Mouse (Mus musculus): ENCODE measurements around the gene Unc93b1.

Gene Unc93b1

DNA sequence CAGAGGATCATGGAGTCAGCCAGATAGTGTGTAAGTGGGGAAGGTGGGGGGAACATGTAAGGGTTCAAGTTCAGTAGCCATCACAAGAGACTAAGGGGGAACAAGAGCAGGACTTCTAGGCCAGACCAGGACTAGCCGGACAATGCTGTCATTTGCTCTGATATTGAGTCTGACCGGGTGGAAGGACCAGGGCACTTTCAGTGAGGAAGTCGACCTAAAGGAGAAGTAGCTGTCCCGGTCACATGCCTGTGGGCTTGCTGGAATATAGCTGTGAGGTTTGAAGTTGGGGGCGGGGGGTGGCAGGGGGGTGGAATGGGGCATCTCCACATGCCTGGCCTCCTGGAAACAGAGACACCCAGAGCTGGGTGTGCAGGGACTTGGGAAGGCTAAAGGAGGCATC is 20.5 kb upstream of the Unc93b1 start:
- no peak for DNase-seq

GRCm38 (mm10) chr19:3916727-3917126 is 18.3 kb upstream of the Unc93b1 start:
- DNase-seq, result no peak

DNA sequence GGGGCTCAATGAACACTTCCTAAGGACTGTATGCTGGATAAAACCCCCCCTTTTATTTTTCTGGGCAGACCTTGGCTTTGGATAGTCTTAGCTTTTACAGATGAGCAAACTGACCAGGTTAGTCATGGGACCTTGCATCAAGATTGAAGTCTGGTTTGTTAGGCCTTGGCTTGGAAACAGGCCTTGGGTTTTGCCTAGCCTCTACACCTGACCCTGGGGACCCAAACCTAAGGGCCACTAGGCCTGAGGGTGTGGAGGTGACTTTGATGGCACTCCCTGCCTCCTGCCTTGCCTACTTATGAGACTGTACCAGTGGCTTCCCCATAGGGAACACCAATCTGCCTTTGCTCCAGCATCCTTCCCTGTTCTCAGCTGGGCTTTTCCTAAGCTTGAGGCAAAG is 15.1 kb upstream of the Unc93b1 start:
- DNase-seq, result no peak

- no peak for DNase-seq
Measured at GRCm38 (mm10) chr19:3922661-3923371, 12.2 kb upstream of the Unc93b1 start.

GRCm38 (mm10) chr19:3923586-3923985 is 11.4 kb upstream of the Unc93b1 start:
- no peak for DNase-seq

GRCm38 (mm10) chr19:3924190-3924589 is 10.8 kb upstream of the Unc93b1 start:
- no peak for DNase-seq

- DNase-seq, result no peak
Measured at GRCm38 (mm10) chr19:3924868-3925267, 10.1 kb upstream of the Unc93b1 start.

GRCm38 (mm10) chr19:3925859-3926258 is 9.1 kb upstream of the Unc93b1 start:
- no peak for DNase-seq

DNA sequence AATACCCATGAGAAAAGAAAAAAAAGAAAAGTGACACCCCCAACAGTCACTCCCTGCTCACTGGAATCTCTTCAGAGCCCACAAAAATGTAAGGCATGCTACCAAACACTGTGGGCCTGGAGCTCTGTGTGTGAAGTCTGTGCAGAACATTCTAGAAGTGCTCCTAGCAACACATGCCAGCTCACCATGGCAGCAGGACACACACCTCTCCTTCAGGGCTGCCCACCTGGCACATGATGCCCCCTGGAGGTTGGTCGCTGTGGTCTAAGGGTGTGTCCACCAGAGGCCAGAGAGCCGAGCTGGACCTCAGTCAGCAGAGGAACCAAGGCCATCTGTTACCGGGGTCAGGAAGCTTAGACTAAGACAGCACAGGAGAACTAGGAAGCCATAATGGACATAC is 8.7 kb upstream of the Unc93b1 start:
- DNase-seq, result peak; percentile 73

DNA sequence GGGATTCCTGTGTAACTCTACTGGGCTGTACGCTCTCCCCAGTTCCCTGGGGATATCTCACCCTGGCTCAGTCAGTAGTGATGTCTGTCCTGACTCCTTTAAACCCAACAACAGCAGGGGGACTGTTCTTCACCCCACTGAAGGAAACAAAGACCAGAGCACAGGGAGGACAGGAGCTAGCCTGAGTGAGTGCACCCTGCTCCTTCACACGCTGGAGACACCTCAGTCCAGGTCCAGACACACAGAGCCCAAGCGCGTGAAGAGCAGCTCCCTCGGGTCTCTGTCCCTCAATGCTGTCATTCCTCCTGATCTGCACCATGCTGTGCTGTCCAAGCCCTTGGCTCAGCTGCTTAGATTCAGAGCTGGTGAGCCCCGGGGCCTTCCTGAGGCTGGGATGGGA is 8.3 kb upstream of the Unc93b1 start:
- no peak for DNase-seq

GRCm38 (mm10) chr19:3927989-3928388 is 7.0 kb upstream of the Unc93b1 start:
- DNase-seq, result peak; percentile 38

DNA sequence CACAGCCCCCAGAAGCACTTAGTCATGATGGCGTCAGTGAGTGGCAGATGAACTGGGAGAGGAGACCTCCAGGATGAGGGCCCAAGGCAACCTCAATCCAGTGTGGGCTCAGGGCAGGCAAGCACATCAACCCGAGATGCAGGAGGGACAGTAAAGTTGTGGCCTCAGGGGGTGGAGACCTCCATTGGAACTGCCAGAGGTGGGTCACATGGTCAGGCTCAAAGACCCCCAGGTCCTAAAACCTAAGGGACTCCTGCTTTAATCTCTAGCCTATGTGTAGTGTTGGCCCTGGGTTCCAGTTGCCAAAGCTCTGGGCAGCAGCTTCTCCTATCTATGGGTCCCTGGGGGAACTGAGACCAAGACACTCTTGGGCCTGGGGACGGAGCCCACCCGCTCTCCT is 6.2 kb upstream of the Unc93b1 start:
- DNase-seq, result no peak

GRCm38 (mm10) chr19:3929211-3929941 is 5.6 kb upstream of the Unc93b1 start, which contains the start of gene Aldh3b1:
Gene Aldh3b1, minus strand, starts transcription at chr19:3929808.
- DNase-seq, result peak; percentile 92

GRCm38 (mm10) chr19:3930262-3931057 is 4.5 kb upstream of the Unc93b1 start:
- peak; percentile 58 for DNase-seq

- DNase-seq, result peak; percentile 16
Measured at GRCm38 (mm10) chr19:3931716-3932115, 3.3 kb upstream of the Unc93b1 start.

GRCm38 (mm10) chr19:3935896-3936850 is 1.2 kb downstream of the Unc93b1 start:
- peak; percentile 66 for DNase-seq

DNA sequence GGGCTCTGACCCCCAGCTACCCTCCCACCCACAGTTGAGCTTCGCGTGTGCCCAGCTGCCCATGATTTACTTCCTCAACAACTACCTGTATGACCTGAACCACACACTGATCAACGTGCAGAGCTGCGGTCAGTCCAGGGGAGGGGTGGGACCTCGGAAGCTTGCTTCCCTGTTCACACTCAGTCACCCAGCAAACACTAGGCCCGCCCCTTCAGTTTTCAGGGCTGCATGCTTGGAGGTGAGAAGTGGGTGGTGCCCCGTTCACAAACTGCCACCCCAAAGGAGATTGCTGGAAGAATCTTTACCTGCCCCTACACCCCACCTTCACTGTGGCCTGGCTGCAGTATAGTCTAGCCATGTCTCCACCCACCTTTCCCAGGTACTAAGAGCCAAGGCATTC is 7.3 kb downstream of the Unc93b1 start:
- DNase-seq, result no peak

DNA sequence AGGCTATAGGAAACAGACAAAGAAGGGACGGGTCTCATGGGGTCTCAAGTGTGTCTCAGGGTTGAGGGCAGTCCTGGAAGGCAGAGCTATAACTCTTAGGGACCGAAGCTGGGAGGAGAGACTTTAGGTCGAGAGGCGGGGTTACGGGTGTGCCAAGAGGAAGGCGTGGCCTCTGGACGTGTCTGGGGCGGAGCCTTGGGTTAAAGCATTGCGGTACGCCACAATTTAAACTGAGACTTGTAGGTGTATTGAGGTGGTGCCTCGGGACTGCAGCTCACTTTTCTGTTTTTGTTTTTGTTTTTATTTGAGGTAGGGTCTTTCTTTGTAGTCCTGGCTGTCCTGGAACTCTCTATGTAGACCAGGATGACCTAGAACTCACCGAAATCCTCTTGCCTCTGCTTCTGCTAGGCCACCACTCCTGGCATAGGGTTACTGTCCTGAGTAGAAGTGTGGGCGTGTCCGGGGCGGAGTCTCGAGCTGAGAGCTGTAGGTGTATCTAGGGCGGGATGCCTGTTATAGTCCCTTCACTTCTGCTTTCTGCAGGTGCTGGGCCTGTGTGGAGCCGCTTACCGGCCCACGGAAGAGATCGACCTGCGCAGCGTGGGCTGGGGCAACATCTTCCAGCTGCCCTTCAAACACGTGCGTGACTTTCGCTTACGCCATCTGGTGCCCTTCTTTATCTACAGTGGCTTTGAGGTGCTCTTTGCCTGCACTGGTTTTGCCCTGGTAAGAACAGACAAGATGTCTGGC is 8.2 kb downstream of the Unc93b1 start:
- no peak for DNase-seq

GRCm38 (mm10) chr19:3945872-3946564 is 11.0 kb downstream of the Unc93b1 start:
- no peak for DNase-seq

- no peak for DNase-seq
Measured at GRCm38 (mm10) chr19:3946715-3947114, 11.7 kb downstream of the Unc93b1 start.

DNA sequence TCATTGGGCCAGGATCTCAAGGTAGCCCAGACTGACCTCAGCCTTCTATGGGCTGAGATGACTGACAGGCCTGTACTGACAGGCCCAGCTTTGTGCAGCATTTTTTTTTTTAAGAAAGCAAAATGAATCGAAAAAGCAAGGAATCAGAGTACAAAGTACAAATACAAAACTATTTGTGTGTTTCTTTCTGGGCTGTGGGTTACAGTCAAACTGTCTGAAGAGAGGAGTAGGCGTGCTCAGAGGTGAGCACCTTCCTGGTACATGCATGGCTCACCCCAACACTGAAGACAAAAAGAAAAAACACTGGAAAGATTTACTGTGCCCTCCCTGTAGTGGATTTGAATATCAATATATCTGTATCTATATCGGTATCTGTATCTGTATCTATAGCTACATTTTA is 12.8 kb downstream of the Unc93b1 start:
- DNase-seq, result no peak
